Mouse (Mus musculus): ENCODE data around the gene Urad.

The Urad gene

DNA sequence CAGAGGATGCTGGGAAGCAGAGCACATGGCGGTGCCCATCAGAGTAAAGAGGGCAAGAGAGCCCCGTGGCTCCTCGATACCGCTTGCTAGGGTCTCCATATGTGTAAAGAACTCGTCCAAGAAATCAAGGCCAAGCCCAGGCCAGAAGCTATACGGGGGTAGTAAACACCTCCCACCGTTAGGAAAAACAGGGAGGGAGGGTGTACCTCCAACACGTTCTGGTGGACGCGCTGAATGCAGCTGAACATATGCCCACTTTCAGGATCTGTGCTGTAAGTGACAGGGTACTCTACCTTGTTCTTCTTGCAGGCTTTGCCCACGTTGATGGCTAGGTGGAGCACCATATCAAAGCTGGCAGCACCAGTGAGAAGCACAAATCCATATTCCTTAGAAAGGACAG lies 3.7 kb upstream of the Urad start:
- DNase-seq (ENCODE audit: low spot score): no peak

DNA sequence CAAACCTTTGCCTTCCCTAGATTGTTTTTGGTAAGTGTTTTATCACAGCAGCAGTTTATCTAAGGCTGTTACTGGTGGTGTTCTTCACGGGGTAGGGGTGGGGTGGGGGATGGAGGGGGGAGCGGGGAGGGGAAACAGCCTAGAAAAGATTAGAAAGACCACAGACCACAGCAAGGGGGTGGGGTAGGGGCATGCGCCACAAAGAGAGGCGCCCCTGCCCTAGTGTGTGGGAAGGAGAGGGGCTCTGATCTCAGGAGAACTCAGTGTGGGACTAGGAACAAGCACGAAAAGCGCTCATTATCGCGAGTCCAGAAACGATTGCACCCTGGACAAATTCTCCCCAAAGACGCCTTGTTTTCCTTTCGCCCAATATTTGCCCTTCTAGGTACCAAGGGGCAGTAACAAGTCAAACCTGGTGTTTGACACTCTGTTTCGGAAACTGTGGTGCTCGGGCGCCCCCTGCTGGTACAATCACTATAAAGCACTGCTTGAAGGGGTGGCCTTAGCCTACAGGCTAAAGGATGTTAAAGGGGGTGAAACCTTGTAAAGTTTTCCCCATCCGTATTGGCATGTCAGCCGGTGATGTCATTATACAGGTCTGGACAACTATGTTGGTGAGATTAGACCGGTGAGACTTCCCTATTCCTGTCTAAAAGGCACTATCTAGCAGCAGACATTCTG lies 1.1 kb upstream of the Urad start:
- peak; percentile 67 for DNase-seq (ENCODE audit: low spot score)

DNA sequence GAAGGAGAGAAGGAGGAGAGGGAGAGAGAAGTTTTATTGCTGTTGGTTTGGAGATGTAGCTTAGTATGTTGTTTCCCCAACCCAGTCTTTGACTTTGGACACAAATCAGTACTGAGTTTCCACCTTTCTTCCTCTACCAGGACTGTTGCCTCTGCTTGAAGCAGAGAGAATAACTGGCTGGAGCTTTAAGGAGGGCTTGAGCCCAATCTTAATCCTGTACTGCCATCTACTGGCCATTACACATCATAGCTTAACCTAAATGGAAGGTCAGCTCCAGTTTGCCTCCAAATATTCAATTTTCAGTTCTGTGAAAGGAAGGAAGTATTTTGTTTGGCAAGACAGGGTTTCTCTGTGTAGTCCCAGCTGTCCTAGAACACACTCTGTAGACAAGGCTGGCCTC lies 2.6 kb downstream of the Urad start:
- no peak for DNase-seq (ENCODE audit: low spot score)

DNA sequence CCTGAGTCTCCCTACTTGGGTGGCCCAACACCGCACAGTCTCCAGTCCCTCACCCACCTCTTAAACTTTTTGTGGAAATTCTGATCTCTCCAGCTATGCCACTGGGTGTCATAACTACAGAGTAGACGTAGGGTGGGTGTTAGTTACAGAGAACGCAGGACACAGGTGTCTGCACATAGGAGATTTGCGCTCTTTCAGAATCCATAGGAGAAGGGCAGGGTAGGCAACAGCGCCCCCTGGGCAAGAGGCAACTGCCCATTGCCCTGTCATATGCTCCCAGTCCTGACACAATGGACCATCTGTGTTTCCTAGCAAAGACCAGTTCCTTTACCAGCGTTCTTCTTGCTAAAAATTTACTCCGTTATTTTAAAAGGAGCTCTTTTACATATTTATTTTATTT lies 4.2 kb downstream of the Urad start:
- no peak for DNase-seq (ENCODE audit: low spot score)

DNA sequence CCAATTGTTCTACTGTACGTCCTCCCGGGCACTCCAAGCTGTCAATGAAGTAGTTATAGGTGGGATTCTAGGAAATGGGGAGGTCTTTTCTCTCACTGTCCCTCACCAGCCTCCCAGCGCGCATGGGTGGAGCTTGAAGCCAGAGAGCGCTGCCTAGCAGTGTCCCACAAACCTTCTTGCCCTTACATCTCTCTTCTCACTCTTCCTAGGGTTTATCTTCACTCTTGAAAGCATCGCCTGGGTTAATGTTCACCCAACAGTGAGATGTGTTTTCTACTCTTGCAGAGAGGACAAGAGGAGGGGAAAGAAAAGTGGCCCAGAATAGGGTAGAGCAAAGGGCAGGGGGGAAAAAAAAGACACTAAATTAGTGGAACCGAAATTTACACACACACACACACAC lies 4.9 kb downstream of the Urad start:
- no peak for DNase-seq (ENCODE audit: low spot score)

DNA sequence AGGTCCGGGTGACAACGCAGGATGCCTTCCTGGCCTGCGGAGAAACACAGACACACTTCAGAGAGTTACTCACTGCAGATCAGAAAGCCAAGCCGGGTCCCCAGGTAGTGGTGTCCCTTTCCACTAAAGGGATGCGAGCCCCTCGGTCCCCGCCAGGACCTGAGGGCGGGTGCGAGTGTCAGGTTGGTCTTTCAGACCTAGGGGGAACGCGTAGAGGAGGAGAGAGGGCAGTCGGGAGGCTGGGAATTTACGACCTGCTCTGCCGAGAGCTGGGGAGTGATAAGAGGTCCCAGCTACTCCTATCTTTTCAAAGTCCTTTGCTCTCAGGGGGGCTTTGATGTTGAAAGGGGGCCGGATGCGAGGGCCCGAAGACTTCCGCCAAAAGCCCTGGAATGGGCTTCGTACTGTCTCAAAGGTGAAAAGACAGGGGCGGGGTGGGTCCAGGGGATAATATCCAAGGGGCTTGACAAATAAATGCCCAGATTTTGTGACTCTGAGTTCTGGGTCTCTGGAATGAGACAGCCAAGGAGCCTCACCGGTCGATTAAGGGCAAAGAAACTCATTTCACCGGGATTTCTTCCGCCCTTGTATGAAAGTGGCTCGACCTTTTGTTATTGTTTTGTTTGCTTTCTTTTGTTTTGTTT lies 6.7 kb downstream of the Urad start:
- DNase-seq (ENCODE audit: low spot score): no peak

DNA sequence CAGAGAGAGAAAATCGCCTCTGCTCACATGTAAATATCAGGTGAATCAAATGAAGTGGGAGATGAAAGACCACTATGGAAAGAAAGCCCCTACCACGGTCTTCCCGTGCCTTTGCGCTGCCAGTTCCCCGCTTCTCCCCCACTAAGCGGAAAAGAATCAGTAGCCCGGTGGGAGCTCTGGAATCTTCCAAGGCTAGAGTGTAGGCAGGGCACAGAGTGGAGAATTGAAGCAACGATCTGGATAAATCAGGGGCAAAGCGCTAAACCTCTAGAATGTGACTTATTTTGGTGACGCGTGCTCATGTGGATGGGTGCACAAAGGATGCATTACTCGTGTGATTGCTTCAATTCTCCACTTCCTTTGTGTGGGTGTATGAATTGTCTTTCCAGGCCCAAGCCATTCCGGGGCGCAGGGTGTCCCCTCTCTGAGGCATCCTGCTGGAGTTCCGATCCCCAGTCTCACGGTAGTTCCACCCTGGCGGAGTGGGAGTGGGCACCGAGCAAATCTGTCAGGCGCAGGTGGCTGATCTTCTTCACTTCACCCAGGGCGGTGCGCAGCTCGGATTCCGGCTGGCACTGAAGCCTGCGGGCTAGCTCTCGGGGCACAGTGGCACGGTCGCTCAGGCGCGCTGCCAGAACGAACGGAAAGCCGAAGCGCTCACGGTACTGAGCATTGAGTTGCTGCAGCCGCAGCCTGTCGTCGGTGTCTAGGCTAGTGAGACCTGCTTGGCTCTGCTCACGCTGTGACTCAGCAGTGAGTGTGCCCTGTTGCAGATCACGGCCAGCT lies 7.4 kb downstream of the Urad start:
- no peak for DNase-seq (ENCODE audit: low spot score)

DNA sequence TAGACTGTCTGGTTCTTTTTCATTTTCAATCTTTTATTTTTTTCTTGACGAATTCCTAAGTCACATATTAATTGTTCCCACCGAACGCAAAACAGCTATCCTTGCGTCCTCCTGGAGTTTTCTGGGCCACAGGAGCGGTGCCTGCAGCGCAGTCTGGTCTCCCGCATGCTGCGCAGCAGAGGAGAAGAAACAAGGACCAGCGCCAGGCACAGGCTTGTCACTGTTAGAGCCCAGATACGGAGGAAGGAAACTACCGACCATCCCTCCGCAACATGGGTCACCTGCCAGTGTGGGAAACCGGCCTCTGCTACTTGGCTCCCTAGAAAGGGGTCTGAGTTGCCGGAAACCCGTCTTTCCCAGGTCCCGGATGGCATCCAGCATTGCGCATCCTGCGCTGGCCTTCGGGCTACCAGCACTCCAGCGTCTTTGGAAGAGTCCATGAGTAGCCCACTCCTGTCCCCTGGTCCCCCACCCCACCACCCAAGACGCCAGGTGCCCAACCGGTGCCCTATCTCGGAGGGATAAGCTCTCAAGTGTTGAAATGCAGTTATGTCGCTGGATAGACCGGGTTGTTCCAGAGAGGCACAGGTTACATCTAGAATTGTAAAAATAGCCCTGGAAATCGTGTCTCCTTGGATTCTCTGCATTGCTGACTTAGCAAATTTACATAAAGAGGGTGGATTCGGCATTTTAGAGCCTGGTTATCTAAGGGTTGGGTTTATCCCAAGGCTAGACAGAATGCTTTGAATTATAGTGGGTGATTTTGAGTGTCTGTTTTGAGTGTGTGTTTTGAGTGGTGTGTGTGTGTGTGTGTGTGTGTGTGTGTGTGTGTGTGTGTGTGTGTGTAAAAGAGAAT lies 9.2 kb downstream of the Urad start:
- DNase-seq (ENCODE audit: low spot score): no peak

DNA sequence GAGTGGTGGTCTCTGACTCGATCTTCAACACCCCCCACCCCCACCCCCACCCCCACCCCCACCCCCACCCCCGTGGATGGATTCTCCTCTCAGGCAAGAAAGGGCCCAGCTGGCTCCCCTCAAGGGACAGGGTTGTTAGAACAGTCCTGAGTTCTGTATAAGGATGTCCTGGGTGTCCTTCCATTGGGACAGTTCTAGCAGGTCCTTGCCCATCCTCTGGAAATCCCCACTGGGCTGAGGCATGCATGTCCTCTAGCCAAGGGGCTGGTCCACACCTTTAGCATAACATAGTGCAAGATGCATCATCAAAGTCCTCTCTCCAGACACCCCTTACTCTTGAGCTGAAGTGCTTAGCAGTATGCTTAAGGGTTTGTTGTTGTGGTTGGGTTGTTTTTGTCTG lies 12.5 kb downstream of the Urad start:
- no peak for DNase-seq (ENCODE audit: low spot score)

DNA sequence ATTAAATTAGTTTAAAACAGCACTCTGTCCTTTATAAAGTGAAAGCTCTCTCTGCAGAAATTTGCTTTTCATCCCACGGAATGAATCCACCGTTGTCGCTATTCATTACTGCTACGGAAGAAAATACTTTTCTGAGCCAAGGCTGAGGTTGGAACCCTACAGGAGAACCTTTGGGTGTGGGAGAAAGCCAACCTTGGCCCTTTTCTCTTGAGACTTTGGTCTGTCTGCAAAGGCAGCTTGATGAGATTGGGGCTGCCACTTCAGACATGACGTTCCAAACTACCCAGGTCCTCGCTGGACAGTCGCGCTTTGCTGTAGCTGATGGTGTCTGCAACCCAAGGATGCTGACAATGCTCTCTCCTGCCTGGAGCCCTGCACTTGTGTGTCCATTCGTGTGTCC lies 13.8 kb downstream of the Urad start:
- no peak for DNase-seq (ENCODE audit: low spot score)

DNA sequence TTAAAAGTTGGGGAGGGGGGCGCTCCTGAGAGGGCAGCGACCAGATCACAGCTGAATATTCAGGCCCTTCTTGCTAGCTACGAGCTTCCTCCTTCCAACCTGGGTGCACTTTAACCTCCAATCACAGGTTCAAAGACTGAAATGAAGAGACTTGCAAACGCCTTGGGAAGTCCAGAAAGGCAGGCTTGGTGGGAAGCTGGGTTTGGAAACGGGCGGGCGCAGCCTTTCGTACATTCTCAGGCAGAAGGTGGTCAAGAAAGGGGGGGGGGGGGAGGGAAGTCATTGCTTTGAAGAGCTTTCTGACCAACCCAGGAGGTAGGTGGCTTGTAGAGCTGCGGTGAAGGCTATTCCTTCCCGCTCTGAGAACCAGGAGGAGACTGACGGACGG lies 14.8 kb downstream of the Urad start:
- no peak for DNase-seq (ENCODE audit: low spot score)

DNA sequence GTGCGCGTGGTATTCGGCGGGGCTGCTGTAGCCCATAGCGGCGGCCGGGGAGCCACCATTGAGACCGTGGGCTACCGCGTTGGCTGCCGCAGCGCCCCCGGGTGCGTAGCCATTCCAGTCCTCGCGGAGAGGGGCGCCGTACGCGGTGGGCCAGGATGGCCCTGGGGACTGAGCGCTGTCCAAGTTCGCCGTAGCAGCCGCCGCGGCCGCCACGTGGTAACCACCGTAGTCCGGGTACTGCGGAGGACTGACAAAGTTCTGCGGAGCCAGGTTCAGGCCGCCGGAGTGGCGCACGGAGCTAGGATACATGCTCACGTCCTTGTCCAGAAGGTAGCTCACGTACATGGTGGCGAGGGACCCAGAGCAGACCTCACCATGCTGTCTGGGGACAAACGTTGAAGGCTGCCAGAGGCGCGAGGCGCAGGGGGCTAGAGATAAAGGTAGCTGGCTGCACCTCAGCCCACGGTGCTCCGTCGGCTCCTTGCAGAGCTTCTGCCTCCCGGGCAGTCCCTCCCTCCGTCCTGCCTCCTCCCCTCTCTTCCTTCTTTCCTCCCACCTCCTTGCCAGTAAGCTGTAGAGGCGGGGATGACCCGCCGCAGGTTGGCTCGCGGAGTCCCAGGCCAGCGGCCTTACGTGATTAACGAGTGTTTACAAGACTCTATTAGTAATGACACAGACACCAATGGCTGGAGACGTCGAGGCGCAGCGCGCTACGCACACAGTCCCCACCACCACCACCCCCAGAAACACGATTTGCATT lies 15.4 kb downstream of the Urad start, which contains the start of gene Cdx2:
Gene Cdx2, minus strand, starts transcription at position 633 of the 760 bp plus-strand sequence.
- no peak for DNase-seq (ENCODE audit: low spot score)

DNA sequence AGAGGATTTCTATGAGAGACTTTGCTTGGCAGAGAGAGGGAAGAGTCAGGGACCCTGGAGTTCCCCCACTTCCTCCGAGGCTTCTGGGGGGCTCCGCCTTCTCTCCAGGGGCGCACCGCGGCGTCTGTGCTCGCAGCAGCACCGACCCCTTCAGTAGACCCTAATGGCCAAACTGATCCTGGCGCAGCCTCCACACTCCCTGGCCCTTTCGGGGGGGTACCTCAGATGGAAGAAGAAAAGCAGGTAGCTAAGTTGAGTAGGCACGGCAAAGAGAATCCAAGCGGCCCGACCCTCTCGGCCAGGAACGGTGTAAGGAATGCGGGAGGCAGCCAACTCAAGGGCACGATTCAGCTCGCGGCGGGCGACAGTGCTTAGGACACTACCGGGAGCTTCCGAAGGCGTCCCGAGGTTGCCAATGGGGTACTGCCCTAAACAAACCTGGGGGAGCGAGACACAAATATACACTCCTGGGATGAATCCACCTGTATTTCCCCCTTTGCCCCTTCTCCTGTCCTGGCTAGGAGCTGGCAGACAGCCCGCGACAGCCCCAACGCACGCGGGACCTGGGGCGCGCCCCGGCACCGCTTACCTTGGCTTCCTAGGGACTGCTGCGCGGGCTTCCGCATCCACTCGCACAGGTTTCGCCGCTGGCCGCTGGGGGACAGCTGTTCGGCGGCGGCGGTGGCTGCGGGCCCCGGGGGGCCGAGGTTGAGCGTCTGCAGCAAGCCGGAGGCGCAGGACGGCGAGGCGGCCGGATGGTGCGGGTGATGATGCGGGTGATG lies 16.2 kb downstream of the Urad start:
- no peak for DNase-seq (ENCODE audit: low spot score)

DNA sequence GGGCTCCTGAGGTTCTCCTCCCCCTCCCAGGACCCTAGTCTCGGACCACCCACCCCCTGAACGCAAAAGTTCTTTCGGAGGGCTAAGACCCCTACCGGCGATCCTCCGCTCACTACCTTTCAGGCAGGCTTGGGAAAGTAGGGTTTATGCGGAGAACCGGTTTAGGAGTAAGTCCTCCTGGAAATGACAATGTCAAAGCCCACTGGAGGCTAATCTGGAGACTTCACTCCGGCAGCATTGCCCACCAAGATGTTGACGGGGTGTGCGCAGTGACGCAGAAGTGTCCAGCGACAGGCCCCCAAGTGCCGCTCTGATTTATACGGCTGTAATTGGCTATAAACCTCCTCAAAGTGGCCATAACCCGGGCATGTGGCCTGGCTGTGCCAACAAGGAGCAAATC lies 17.1 kb downstream of the Urad start:
- DNase-seq (ENCODE audit: low spot score): no peak

DNA sequence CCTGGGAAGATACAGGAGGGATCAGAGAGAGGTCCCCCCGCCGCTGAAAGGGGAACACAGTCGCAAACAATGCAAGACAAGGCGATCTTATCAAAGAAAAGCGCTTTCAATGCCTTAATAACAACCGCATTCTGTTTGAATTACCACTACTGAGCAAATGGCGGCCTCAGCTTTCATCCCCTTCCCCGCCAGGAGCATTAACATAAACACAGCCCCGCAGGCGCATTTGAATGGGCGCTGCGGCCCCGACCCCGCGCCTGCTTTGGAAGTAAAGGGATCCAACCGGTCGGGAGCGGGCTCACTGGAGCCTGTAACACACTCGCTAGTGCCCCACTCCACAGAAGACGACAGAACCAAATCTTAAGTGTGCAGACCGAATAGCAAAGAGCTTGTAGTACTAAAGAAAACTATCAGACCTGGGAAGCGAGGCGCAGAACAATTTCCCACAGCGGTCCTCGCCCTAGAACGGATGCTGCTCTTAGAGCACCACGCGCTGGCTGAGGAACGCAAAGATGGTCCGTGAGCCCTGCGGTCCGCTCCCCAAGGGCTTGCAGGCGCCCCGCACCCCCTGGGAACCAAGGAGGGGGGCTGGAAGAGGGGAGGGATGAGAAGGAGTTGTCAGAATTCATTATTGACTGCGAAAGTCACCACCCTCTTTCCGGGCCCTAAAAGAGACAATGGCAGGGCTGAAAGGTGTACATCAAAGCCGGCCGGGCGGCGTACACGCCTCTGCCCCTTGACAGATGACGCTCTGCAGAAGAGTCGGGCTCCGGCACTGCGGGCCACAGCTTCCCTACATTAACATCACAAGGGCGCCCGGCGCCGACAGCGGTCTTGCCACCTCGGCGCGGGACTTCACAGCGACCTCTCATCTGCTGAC lies 17.7 kb downstream of the Urad start:
- no peak for DNase-seq (ENCODE audit: low spot score)

DNA sequence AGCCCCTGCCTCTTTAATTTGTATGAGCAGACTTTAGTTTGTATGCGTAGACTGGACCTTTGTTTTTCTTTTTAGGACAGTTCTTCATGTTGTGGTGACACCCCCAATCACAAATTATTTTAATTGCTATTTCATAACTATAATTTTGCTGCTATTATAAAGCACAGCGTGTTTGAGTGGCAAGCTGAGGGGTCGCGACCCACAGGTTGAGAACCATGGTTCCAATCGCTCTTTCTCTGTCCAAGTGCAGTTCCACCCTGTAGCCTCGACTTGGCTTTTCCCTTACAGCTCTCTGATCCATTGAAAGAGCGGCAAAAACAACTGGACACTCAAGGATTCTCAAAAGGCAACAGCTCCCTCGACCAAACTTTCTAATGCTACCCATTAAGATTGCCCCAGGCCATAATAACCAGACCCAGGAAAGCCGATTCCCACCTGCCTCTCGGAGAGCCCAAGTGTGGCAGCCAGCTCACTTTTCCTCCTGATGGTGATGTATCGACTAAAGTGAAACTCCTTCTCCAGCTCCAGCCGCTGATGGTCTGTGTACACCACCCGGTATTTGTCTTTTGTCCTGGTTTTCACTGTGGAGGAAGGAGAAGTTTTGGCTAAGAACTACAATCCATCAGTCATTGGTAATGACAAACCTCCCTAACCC lies 19.4 kb downstream of the Urad start:
- DNase-seq (ENCODE audit: low spot score): no peak

DNA sequence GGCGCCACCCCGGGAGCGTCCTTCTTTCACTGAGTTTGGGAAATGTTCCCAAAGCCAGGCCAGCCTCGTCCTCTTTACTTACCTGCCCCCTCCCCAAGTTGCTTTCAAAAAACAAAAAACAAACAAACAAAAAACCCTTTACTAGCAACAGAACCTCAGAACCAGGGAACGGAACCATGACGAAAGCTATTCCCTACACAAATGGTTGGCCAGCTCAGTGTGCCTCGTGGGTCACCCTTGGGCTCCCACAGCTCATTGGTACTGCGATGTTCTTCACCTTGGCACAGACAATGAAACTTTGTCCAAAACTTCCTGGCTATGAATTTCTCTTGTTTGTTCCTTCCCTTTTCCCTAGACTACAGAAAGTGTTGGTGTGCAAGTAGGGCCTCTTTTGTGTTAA lies 20.1 kb downstream of the Urad start:
- no peak for DNase-seq (ENCODE audit: low spot score)

DNA sequence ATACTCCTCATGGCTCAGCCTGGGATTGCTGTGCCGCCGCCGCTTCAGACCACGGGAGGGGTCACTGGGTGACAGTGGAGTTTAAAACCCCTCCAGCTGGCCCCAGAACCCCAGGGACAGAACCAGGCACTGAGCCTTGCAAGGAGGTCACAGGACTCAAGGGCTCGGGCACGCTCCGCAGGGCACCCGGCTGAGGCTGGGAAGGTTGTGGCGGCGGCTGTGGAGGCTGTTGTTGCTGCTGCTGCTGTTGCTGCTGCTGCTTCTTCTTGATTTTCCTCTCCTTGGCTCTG lies 20.5 kb downstream of the Urad start:
- no peak for DNase-seq (ENCODE audit: low spot score)
